Mouse (Mus musculus) right cerebral cortex, postnatal 14 days (tissue): ENCODE results near the gene Pfkl.
"Not testable (repeated sequence)": the region's sequence is repeated elsewhere in the genome, so short reads cannot be mapped to it uniquely, and the experiment has no call there.

ENCODE experiments used
- DNase-seq: peaks from one replicate; pipeline ENCODE4 v3.0.0; 2022

Pfkl gene

GRCm38 (mm10) chr10:77969973-77970325 is 39.9 kb downstream of the Pfkl start:
- DNase-seq, result no peak

- peak; percentile 67 for DNase-seq
Observed at GRCm38 (mm10) chr10:77969274-77969972, 40.5 kb downstream of the Pfkl start.

DNA sequence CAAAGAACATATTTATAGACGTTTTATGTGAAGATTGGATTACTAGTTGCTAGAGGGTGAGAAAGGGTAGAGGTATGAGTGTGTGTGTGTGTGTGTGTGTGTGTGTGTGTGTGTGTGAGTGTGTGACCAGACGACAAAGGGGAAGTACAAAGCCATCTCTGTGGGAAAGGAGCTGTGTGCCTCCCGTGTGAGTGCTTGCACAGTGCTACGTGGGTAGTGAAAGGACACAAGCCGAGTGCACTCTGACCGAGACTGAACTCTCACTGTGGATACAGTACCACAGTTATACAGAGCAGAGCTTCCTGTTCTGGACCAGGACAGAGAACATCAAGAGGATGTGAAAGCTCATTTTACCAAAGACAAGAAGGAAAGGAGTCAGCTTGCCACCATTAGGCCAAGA is 45.9 kb downstream of the Pfkl start:
- DNase-seq, result no peak

DNA sequence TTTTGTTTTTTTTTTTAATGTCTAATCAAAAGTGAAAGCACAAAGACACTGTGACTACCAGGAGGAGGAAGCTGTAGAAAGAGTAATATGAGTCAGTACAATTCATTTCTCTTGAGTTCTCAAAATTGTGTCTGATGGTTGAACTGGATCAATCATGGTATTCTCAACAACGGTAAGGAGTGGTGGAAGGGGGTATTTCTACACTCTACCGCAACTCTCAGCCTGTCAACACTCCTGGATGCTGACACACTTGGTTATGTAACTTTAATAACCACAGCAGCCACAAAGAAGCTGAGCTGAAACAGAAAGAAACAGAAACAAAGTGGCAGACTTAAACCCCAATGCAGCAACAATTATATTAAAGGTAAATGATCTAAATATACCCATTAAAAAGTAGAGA is 47.2 kb downstream of the Pfkl start:
- no peak for DNase-seq

GRCm38 (mm10) chr10:77950468-77950867 is 59.4 kb downstream of the Pfkl start:
- not testable (repeated sequence) for DNase-seq

DNA sequence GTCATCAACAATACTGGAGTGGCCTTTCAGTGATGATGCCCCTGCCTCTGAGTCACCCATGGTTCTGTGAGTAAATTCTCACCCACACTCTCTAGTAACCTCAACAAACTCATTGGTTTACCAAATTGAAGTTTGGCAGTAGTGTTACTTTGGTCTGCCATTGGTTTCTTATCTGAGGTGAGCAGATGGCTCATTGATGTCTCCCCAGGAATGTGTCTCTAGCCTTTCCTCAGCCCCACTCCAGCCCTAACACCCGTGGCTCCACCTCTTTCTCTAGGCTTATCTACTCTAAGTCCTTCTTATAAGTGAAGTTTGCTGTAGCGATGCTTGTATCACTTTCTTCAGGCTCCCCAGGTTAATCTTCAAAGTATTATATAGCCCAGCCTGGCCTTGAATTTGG is 70.2 kb downstream of the Pfkl start:
- no peak for DNase-seq
